Mouse (Mus musculus): ENCODE measurements around the gene Svs3a. TPM values are rescaled to one million over a fixed set of nuclear protein-coding genes. Genes with fewer than 3 reads are reported as not detected.

Gene Svs3a
- polyA plus RNA-seq, 1 experiment: not detected

Other genes starting within 250 kb of the Svs3a start
- 59.9 and 74.8 TPM in 2 replicates for gene Stk4, start 218.9 kb upstream of the Svs3a start, polyA plus RNA-seq (2011; ENCODE audit: insufficient read depth, insufficient read length, low read depth, missing spikeins)
- gene Tomm34, start 218.1 kb upstream of the Svs3a start, polyA plus RNA-seq (2011; ENCODE audit: insufficient read depth, insufficient read length, low read depth, missing spikeins): 90.0 and 91.0 TPM in 2 replicates
- gene Kcns1, start 118.2 kb upstream of the Svs3a start, polyA plus RNA-seq (2011; ENCODE audit: insufficient read depth, insufficient read length, low read depth, missing spikeins): 0.22 and 0.24 TPM in 2 replicates
- gene Wfdc5, start 106.5 kb upstream of the Svs3a start, polyA plus RNA-seq (2011; ENCODE audit: insufficient read depth, insufficient read length, low read depth, missing spikeins): not detected in 2 replicates
- gene Wfdc12, start 98.7 kb upstream of the Svs3a start, polyA plus RNA-seq (2011; ENCODE audit: insufficient read depth, insufficient read length, low read depth, missing spikeins): not detected in 2 replicates
- not detected in 2 replicates for gene Wfdc15a, start 89.1 kb upstream of the Svs3a start, polyA plus RNA-seq (2011; ENCODE audit: insufficient read depth, insufficient read length, low read depth, missing spikeins)
- gene Wfdc15b, start 67.6 kb upstream of the Svs3a start, polyA plus RNA-seq (2011; ENCODE audit: insufficient read depth, insufficient read length, low read depth, missing spikeins): not detected in 2 replicates
- gene Svs2, start 50.8 kb upstream of the Svs3a start, polyA plus RNA-seq (2011; ENCODE audit: insufficient read depth, insufficient read length, low read depth, missing spikeins): not detected in 2 replicates
- not detected in 2 replicates for gene Svs3b, start 32.6 kb upstream of the Svs3a start, polyA plus RNA-seq (2011; ENCODE audit: insufficient read depth, insufficient read length, low read depth, missing spikeins)
- gene Svs4, start 10.8 kb upstream of the Svs3a start, polyA plus RNA-seq (2011; ENCODE audit: insufficient read depth, insufficient read length, low read depth, missing spikeins): not detected in 2 replicates
- not detected in 2 replicates for gene Svs6, start 27.5 kb downstream of the Svs3a start, polyA plus RNA-seq (2011; ENCODE audit: insufficient read depth, insufficient read length, low read depth, missing spikeins)
- not detected in 2 replicates for gene Svs5, start 43.5 kb downstream of the Svs3a start, polyA plus RNA-seq (2011; ENCODE audit: insufficient read depth, insufficient read length, low read depth, missing spikeins)
- 1.6 and 1.8 TPM in 2 replicates for gene Slpi, start 99.8 kb downstream of the Svs3a start, polyA plus RNA-seq (2011; ENCODE audit: insufficient read depth, insufficient read length, low read depth, missing spikeins)
- not detected in 2 replicates for gene Rbpjl, start 113.9 kb downstream of the Svs3a start, polyA plus RNA-seq (2011; ENCODE audit: insufficient read depth, insufficient read length, low read depth, missing spikeins)
- gene Matn4, start 115.9 kb downstream of the Svs3a start, polyA plus RNA-seq (2011; ENCODE audit: insufficient read depth, insufficient read length, low read depth, missing spikeins): 0.93 and 1.7 TPM in 2 replicates
- 212 and 213 TPM in 2 replicates for gene Sdc4, start 154.6 kb downstream of the Svs3a start, polyA plus RNA-seq (2011; ENCODE audit: insufficient read depth, insufficient read length, low read depth, missing spikeins)
- 13.3 and 19.8 TPM in 2 replicates for gene Sys1, start 167.7 kb downstream of the Svs3a start, polyA plus RNA-seq (2011; ENCODE audit: insufficient read depth, insufficient read length, low read depth, missing spikeins)
- gene Gm20458, start 171.7 kb downstream of the Svs3a start, polyA plus RNA-seq (2011; ENCODE audit: insufficient read depth, insufficient read length, low read depth, missing spikeins): 2.3 TPM in 1 of 2 replicates, not detected in the other
- gene Trp53tg5, start 184.5 kb downstream of the Svs3a start, polyA plus RNA-seq (2011; ENCODE audit: insufficient read depth, insufficient read length, low read depth, missing spikeins): not detected in 2 replicates
- gene Dbndd2, start 196.8 kb downstream of the Svs3a start, polyA plus RNA-seq (2011; ENCODE audit: insufficient read depth, insufficient read length, low read depth, missing spikeins): 6.4 and 7.1 TPM in 2 replicates
- gene Pigt, start 208.3 kb downstream of the Svs3a start, polyA plus RNA-seq (2011; ENCODE audit: insufficient read depth, insufficient read length, low read depth, missing spikeins): 49.9 and 52.7 TPM in 2 replicates

Data from ES-Bruce4 (cell line).